Mouse (Mus musculus): Measurements from ENCODE around the gene Adgrl1. TPM values are rescaled to one million over a fixed set of nuclear protein-coding genes. Genes with fewer than 3 reads are reported as not detected.

Adgrl1 gene
- total RNA-seq, 2 experiments from 2014 or later, result 37.5 to 39.8 TPM

Small RNAs within 50 kb of the gene (microRNA-seq; reads per million reads assigned to microRNA genes)
- gene Gm44330 (0 reads per million in 2 experiments), gene Gm44450 (0 reads per million in 2 experiments)

Other genes with a start within 250 kb of the Adgrl1 start
- 10 to 100 TPM; 61.9 to 64.2 TPM for gene Gipc1, start 247.4 kb upstream of the Adgrl1 start, total RNA-seq (2021)
- 1 to 10 TPM in 1 of 2 experiments, under 1 TPM in 1; 0.33 to 1.1 TPM for gene Ptger1, start 233.4 kb upstream of the Adgrl1 start, total RNA-seq (2021)
- 10 to 100 TPM; 52.7 to 53.4 TPM for gene Pkn1, start 200.9 kb upstream of the Adgrl1 start, total RNA-seq (2021)
- 10 to 100 TPM; 68.1 to 69.0 TPM for gene Ddx39, start 184.9 kb upstream of the Adgrl1 start, total RNA-seq (2021)
- gene Adgre5, start 158.8 kb upstream of the Adgrl1 start, total RNA-seq (2021), result 10 to 100 TPM; 62.8 to 63.4 TPM
- gene Gm10644, start 55.1 kb downstream of the Adgrl1 start, total RNA-seq (2021), result under 1 TPM; 0.27 to 0.41 TPM
- gene Asf1b, start 55.4 kb downstream of the Adgrl1 start, total RNA-seq (2021), result 10 to 100 TPM; 25.8 to 26.1 TPM
- 100 to 1,000 TPM; 389 to 405 TPM for gene Prkaca, start 72.9 kb downstream of the Adgrl1 start, total RNA-seq (2021)
- gene Samd1, start 97.6 kb downstream of the Adgrl1 start, total RNA-seq (2021), result 10 to 100 TPM; 36.6 to 42.9 TPM
- gene 1700067K01Rik, start 101.4 kb downstream of the Adgrl1 start, total RNA-seq (2021), result under 1 TPM in 1 of 2 experiments, not detected in 1; 0.83 TPM
- gene 2210011C24Rik, start 112.1 kb downstream of the Adgrl1 start, total RNA-seq (2021), result 1 to 10 TPM in 1 of 2 experiments, under 1 TPM in 1; 0.93 to 1.4 TPM
- gene Palm3, start 121.4 kb downstream of the Adgrl1 start, total RNA-seq (2021), result under 1 TPM; 0.31 to 0.38 TPM
- gene Il27ra, start 142.5 kb downstream of the Adgrl1 start, total RNA-seq (2021), result 1 to 10 TPM; 4.0 to 4.2 TPM
- gene Rln3, start 144.9 kb downstream of the Adgrl1 start, total RNA-seq (2021), result not detected
- 1 to 10 TPM; 3.7 to 4.5 TPM for gene Gm10643, start 165.0 kb downstream of the Adgrl1 start, total RNA-seq (2021)
- gene Rfx1, start 166.7 kb downstream of the Adgrl1 start, total RNA-seq (2021), result 10 to 100 TPM; 12.5 to 13.5 TPM
- 10 to 100 TPM; 19.7 to 20.5 TPM for gene Dcaf15, start 204.7 kb downstream of the Adgrl1 start, total RNA-seq (2021)
- gene Podnl1, start 225.9 kb downstream of the Adgrl1 start, total RNA-seq (2021), result not detected
- 10 to 100 TPM; 12.6 to 15.6 TPM for gene Cc2d1a, start 247.8 kb downstream of the Adgrl1 start, total RNA-seq (2021)
- gene 4930432K21Rik, start 247.9 kb downstream of the Adgrl1 start, total RNA-seq (2021), result under 1 TPM; 0.38 to 0.60 TPM

All from heart, postnatal 4 days (tissue).